Mouse (Mus musculus): ENCODE data around the gene Cd3eap. TPM values are rescaled to one million over a fixed set of nuclear protein-coding genes. Genes with fewer than 3 reads are reported as not detected.

The Cd3eap gene
- polyA plus RNA-seq (2015; fragmentation: Nextera tagmentation; extraction: Ambion mirVana): 6.8 TPM in 2 replicates

- H3K4me2 ChIP-seq (ENCODE audit: low read depth, low read length): peak within 1 kb of the TSS; percentile 100
- H3K27ac ChIP-seq (ENCODE audit: low read length): peak within 1 kb of the TSS; percentile 70
- H3K36me3 ChIP-seq (ENCODE audit: control insufficient read depth, insufficient read depth): peaks cover 2% of the 10 kb centered on the region; the same call in 1 of the 2 replicates
- peak within 1 kb of the TSS; percentile 72 for H3K9ac ChIP-seq (ENCODE audit: low read depth, low read length)
- peak within 1 kb of the TSS; percentile 77 for H3K4me3 ChIP-seq (ENCODE audit: low read depth, low read length)
- H3K27me3 ChIP-seq (ENCODE audit: control insufficient read depth, insufficient read depth, low read depth, low read length): no peaks in the 10 kb centered on the region
- peaks cover 42% of the 10 kb centered on the region for H3K4me1 ChIP-seq (ENCODE audit: control insufficient read depth, low read depth, low read length)
- under 1% methylated on average over 31 of the region's 31 CpGs for WGBS (ENCODE audit: insufficient replicate concordance)
- ATAC-seq (ENCODE audit: low read depth): peak; percentile 63
- H3K9me3 ChIP-seq (replicated peaks; ENCODE audit: control insufficient read depth, low read length): no peaks in the 10 kb centered on the region
These were observed at the start of gene Cd3eap, which contains the start of gene Ppp1r13l for GRCm38 (mm10) chr7:19359299-19359891. Cd3eap (minus strand) TSS chr7:19359483. Ppp1r13l (plus strand) TSS chr7:19359749.

- Histone ChIP-seq H3K9me3 (replicated peaks; ENCODE audit: control insufficient read depth, low read length) (peaks cover 7% of the 10 kb centered on the region), H3K4me3 (ENCODE audit: low read depth, low read length) (no peak overlapping the region), H3K9ac (ENCODE audit: low read depth, low read length) (no peak overlapping the region), H3K27ac (ENCODE audit: low read length) (no peak overlapping the region), H3K27me3 (ENCODE audit: control insufficient read depth, insufficient read depth, low read depth, low read length) (peaks cover 37% of the 10 kb centered on the region), H3K4me2 (ENCODE audit: low read depth, low read length) (no peak overlapping the region), H3K36me3 (ENCODE audit: control insufficient read depth, insufficient read depth) (no peaks in the 10 kb centered on the region), H3K4me1 (ENCODE audit: control insufficient read depth, low read depth, low read length) (peaks cover 10% of the 10 kb centered on the region)
- WGBS (ENCODE audit: insufficient replicate concordance): 3% methylated on average over 19 of the region's 19 CpGs
- ATAC-seq (ENCODE audit: low read depth): peak; percentile 40
These were observed 46.1 kb upstream of the Cd3eap start for GRCm38 (mm10) chr7:19405417-19405816.

GRCm38 (mm10) chr7:19404476-19404875 is 45.2 kb upstream of the Cd3eap start, which contains the start of gene Ckm:
Ckm (plus strand) TSS chr7:19404776.
- H3K27ac ChIP-seq (ENCODE audit: low read length): no peak within 1 kb of the TSS
- peak within 1 kb of the TSS; percentile 20; the same call in 1 of the 2 replicates for H3K9ac ChIP-seq (ENCODE audit: low read depth, low read length)
- H3K36me3 ChIP-seq (ENCODE audit: control insufficient read depth, insufficient read depth): no peaks in the 10 kb centered on the region
- peak within 1 kb of the TSS; percentile 85 for H3K4me2 ChIP-seq (ENCODE audit: low read depth, low read length)
- peaks cover 7% of the 10 kb centered on the region for H3K9me3 ChIP-seq (replicated peaks; ENCODE audit: control insufficient read depth, low read length)
- 37% methylated on average over 7 of the region's 7 CpGs for WGBS (ENCODE audit: insufficient replicate concordance)
- H3K4me3 ChIP-seq (ENCODE audit: low read depth, low read length): peak within 1 kb of the TSS; percentile 62
- H3K4me1 ChIP-seq (ENCODE audit: control insufficient read depth, low read depth, low read length): peaks cover 15% of the 10 kb centered on the region
- ATAC-seq (ENCODE audit: low read depth): no peak
- peaks cover 39% of the 10 kb centered on the region for H3K27me3 ChIP-seq (ENCODE audit: control insufficient read depth, insufficient read depth, low read depth, low read length)

- Histone ChIP-seq H3K27me3 (ENCODE audit: control insufficient read depth, insufficient read depth, low read depth, low read length) (peaks cover 45% of the 10 kb centered on the region), H3K36me3 (ENCODE audit: control insufficient read depth, insufficient read depth) (no peaks in the 10 kb centered on the region), H3K27ac (ENCODE audit: low read length) (no peak within 1 kb of the TSS), H3K4me1 (ENCODE audit: control insufficient read depth, low read depth, low read length) (peaks cover 15% of the 10 kb centered on the region), H3K4me3 (ENCODE audit: low read depth, low read length) (peak within 1 kb of the TSS; percentile 62), H3K9ac (ENCODE audit: low read depth, low read length) (peak within 1 kb of the TSS; percentile 20; the same call in 1 of the 2 replicates), H3K9me3 (replicated peaks; ENCODE audit: control insufficient read depth, low read length) (peaks cover 7% of the 10 kb centered on the region), H3K4me2 (ENCODE audit: low read depth, low read length) (peak within 1 kb of the TSS; percentile 85)
- ATAC-seq (ENCODE audit: low read depth): peak; percentile 78
- WGBS (ENCODE audit: insufficient replicate concordance): 0% methylated on average over 59 of the region's 62 CpGs
These were observed 44.5 kb upstream of the Cd3eap start, which contains the start of gene Klc3 for GRCm38 (mm10) chr7:19403731-19404296. Klc3 (minus strand) TSS chr7:19404104.

GRCm38 (mm10) chr7:19402535-19403112 is 43.3 kb upstream of the Cd3eap start:
- Histone ChIP-seq H3K4me3 (ENCODE audit: low read depth, low read length) (no peak overlapping the region), H3K4me2 (ENCODE audit: low read depth, low read length) (no peak overlapping the region), H3K9ac (ENCODE audit: low read depth, low read length) (no peak overlapping the region), H3K9me3 (replicated peaks; ENCODE audit: control insufficient read depth, low read length) (peaks cover 7% of the 10 kb centered on the region), H3K4me1 (ENCODE audit: control insufficient read depth, low read depth, low read length) (peaks cover 15% of the 10 kb centered on the region), H3K27me3 (ENCODE audit: control insufficient read depth, insufficient read depth, low read depth, low read length) (peaks cover 45% of the 10 kb centered on the region), H3K36me3 (ENCODE audit: control insufficient read depth, insufficient read depth) (no peaks in the 10 kb centered on the region), H3K27ac (ENCODE audit: low read length) (no peak overlapping the region)
- WGBS (ENCODE audit: insufficient replicate concordance): 63% methylated on average over 9 of the region's 9 CpGs
- ATAC-seq (ENCODE audit: low read depth): no peak

- Histone ChIP-seq H3K36me3 (ENCODE audit: control insufficient read depth, insufficient read depth) (no peaks in the 10 kb centered on the region), H3K4me2 (ENCODE audit: low read depth, low read length) (no peak overlapping the region), H3K27me3 (ENCODE audit: control insufficient read depth, insufficient read depth, low read depth, low read length) (peaks cover 45% of the 10 kb centered on the region), H3K9ac (ENCODE audit: low read depth, low read length) (no peak overlapping the region), H3K9me3 (replicated peaks; ENCODE audit: control insufficient read depth, low read length) (peaks cover 7% of the 10 kb centered on the region), H3K4me1 (ENCODE audit: control insufficient read depth, low read depth, low read length) (peaks cover 15% of the 10 kb centered on the region), H3K4me3 (ENCODE audit: low read depth, low read length) (no peak overlapping the region), H3K27ac (ENCODE audit: low read length) (no peak overlapping the region)
- ATAC-seq (ENCODE audit: low read depth): no peak
- WGBS (ENCODE audit: insufficient replicate concordance): 70% methylated on average over 4 of the region's 4 CpGs
These were observed 41.7 kb upstream of the Cd3eap start for GRCm38 (mm10) chr7:19400946-19401345.

- Histone ChIP-seq H3K36me3 (ENCODE audit: control insufficient read depth, insufficient read depth) (no peaks in the 10 kb centered on the region), H3K27ac (ENCODE audit: low read length) (no peak overlapping the region), H3K9me3 (replicated peaks; ENCODE audit: control insufficient read depth, low read length) (peaks cover 7% of the 10 kb centered on the region), H3K27me3 (ENCODE audit: control insufficient read depth, insufficient read depth, low read depth, low read length) (peaks cover 43% of the 10 kb centered on the region), H3K4me2 (ENCODE audit: low read depth, low read length) (peak overlapping the region; percentile 49), H3K4me3 (ENCODE audit: low read depth, low read length) (peak overlapping the region; percentile 21; the same call in 1 of the 2 replicates), H3K4me1 (ENCODE audit: control insufficient read depth, low read depth, low read length) (peaks cover 15% of the 10 kb centered on the region), H3K9ac (ENCODE audit: low read depth, low read length) (no peak overlapping the region)
- peak; percentile 27; the same call in 1 of the 2 replicates for ATAC-seq (ENCODE audit: low read depth)
- 5% methylated on average over 26 of the region's 27 CpGs for WGBS (ENCODE audit: insufficient replicate concordance)
These were observed 40.4 kb upstream of the Cd3eap start for GRCm38 (mm10) chr7:19399496-19400280.

- peaks cover 6% of the 10 kb centered on the region for H3K27me3 ChIP-seq (ENCODE audit: control insufficient read depth, insufficient read depth, low read depth, low read length)
- no peak overlapping the region for H3K4me3 ChIP-seq (ENCODE audit: low read depth, low read length)
- H3K9me3 ChIP-seq (replicated peaks; ENCODE audit: control insufficient read depth, low read length): no peaks in the 10 kb centered on the region
- ATAC-seq (ENCODE audit: low read depth): no peak
- no peak overlapping the region for H3K9ac ChIP-seq (ENCODE audit: low read depth, low read length)
- peaks cover 26% of the 10 kb centered on the region for H3K36me3 ChIP-seq (ENCODE audit: control insufficient read depth, insufficient read depth)
- 74% methylated on average over 8 of the region's 8 CpGs for whole genome bisulfite sequencing (ENCODE audit: insufficient replicate concordance)
- no peak overlapping the region for H3K4me2 ChIP-seq (ENCODE audit: low read depth, low read length)
- no peak overlapping the region for H3K27ac ChIP-seq (ENCODE audit: low read length)
- H3K4me1 ChIP-seq (ENCODE audit: control insufficient read depth, low read depth, low read length): no peaks in the 10 kb centered on the region; the same call in 1 of the 2 replicates
These were observed 35.2 kb upstream of the Cd3eap start for GRCm38 (mm10) chr7:19394484-19394883.

Data from liver, embryonic 16.5 days (tissue).